Mouse (Mus musculus) MN1 (cell line): Measurements from ENCODE around the gene Dap.
A peak's percentile ranks its signal among the peaks of the same experiment; 100 is the strongest.

Experiments used
- DNase-seq: peaks from one replicate; pipeline ENCODE4 v3.0.0-alpha.2; 2016; ENCODE audit warnings: low spot score

Dap gene

DNA sequence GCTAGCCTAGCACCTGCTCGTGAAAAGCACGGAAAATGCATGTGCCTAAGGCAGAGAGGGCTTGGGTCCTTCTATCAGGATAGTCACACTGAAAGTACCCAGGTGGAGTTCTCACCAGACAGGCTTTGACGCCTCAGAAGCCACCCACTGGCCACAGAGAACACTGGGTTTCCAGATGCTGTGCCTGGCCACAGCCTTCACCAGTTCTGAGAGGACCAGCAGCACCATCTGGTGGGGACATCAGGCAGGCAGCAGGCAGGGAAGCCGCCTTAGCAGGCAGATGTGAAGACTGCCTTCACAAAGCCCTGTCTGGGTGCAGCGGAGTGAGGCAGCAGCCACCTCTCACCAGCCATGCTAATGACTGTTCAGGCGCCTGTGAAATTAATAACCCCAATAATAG is 40.7 kb downstream of the Dap start:
- DNase-seq = peak; percentile 36

DNA sequence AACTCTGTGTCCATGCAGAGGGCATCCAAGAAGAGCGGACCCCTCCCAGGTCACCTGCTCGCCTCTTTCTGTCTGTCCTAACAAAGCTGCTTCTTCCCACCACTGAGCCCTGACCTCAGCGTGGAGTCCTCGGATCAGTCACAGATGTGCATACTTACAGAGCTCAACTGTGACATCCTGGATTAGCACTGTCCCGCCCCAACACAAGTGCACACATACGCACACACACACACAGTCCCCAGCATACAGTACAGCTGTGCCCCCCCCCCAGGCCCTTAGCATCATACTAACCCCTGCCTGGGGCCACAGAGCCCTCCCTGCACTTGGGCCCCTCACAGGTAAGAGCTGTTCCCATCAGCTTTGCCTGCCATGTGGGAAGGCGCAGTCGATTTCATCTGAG is 41.3 kb downstream of the Dap start:
- no peak for DNase-seq

DNA sequence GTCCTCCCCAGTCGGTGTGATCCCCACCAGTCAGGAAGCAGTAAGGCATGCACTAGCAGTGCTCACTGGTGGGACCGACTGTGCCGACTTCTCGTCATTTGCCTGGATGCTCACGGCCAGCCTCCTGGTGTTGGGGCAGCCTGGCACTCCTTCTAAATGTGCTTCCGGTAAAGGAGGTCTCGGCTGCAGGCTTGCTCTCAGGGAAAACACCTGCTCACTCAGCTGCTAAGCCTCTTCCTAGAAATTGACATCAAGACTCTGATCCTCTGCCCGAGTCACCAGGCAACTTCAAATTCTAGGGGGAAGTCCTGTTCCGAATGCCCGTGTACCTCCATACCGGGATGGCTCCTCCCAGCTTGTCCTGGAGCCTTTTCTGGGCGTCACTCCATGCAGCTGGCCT is 41.7 kb downstream of the Dap start:
- no peak for DNase-seq

DNA sequence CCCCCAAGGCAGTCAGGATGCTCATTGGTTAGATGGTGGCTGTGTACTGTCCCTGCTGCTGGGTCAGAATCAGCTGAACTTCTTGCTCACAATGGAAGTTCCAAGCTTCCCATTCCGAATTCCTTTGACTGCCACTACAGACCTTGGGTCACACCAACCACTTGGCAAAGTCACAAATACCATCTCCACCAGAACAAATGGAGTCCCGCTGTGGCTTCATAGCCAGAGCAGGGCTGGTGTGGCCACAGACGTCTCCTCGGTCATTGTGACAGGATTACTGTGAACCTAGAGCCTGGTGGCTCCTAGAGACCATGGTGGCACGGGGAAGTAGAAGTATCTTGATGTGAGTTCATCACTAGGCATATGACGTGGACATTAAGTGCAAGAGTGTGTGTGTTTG is 44.0 kb downstream of the Dap start:
- no peak for DNase-seq

DNA sequence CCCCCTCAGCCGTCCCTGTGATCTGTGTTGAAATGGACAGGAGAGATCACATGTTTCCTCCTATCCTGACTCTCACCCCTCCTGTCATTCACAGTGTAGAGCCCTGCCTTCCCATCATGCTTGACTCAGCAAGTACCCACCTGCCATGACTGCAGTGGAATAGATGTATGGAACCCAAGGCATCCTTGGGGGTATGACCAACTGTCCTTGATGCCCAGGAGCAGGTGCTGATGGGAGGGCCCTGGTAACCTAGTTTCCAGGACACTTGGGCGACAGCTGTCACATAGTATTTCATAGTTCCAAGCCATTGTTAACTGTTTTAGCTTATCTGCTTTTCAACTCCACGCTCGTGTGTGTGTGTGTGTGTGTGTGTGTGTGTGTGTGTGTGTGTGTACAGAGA is 45.4 kb downstream of the Dap start:
- no peak for DNase-seq

DNA sequence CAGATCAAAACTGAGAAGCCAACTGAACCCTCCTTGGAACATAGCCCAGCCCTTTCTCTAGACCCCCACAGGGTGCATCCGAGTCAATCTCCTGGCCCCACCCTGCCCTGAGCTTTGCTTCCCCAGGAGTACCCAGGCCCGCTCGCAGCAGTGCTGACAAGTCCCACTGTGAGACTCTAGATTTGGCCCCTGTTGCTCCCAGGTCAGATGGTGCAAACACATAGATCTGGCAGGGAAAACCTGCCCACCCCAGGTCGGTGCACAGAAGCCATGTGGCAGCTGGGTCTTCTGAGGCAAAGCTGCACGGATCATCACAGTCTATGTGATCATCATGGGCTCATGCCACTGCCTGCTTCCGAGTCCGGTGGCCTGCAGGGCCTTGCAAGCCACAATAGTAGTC is 48.6 kb downstream of the Dap start:
- no peak for DNase-seq

DNA sequence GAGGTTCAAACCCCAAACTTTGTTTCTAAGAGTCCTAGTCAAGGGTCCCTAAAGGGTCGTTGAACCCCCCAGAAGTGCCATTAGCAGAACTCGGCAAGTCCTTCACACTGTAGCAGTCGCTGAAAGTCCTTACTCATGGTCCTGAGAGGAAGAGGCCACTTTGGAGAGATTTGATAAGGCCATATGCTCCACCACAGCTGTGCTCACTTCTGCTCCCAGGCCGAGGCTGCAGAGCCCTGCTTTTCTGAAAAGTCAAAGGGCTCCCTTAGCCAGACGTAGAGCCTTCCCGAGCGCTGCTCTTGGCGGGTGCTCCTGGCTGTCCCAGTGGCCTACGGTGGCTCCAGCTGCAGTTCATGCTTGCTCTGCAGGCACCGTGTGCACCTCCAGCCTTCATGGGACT is 49.4 kb downstream of the Dap start:
- no peak for DNase-seq

DNA sequence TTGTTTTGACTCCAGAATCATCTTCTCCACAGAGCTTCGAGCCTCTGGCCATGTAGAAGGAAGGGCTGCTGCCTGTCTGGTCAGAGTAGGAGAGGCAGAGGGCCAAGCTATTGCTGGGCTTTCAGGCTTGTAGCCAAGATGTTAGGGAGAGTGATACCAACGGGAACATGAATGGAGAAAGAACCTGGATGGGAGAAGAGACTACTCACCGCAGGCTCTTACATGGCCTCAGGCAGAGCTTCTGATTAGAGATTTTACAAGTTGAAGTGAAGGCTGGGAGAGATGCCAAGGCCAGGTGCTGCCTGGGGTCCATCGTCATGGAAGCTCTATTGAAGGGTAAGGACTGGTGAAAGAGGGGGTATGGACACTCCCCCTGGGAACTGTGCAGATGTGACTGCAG is 54.0 kb downstream of the Dap start:
- no peak for DNase-seq

DNA sequence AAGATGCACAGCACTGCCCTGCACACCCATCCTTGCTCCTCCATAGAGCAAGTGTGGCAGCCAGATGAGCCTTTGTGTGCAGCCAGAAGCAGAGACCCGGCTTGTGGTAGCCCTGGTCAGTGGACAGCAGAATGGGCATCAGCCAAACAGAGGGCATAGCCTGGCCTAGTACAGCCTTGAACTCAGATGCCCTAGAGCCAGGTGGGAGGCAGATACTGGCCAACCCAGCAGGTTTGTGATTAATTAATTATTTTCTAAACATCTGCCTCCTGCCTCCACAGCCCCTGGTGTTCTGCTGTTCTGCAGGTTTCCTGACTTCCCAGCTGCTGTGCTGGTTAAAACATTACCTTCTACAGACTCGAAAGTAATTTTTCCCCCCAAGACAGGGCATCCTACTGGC is 55.0 kb downstream of the Dap start:
- no peak for DNase-seq

DNA sequence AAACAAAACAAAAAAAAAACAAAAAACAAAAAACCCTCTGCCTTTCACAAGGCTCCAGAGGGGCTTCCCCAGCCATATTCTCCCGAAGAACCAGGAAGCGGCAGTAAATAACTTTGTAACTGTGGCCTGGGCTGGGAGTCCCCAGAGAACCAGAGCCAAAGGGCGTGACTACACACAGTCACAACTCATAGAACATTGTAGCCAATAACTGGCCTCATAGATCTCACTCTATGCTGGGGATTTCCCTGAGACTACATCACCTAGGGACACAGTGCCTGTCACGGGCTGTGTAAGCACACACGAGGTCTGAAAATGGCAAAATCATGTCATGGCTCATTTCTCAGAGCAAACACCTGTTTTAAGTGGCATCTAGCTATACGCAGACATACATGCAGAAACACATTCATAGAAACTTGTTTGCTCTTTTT is 55.5 kb downstream of the Dap start:
- DNase-seq = no peak

DNA sequence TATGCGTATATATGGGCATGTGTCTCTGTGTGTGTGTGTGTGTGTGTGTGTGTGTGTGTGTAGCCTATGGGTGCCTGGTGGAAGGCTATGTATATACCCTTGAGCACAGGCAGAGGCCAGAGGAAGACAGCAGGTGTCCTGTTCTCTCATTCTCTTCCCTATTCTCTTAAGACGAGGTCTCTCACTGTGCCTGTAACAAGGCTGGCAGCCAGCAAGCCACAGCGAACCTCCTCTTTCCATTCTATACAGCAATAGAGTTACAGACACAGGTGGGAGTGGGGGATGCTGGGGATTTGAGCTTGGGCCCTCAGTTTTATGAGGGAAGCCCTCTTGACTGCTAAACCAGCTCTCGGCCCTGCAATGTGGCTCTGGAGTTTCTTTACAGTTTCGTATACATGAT is 55.9 kb downstream of the Dap start:
- no peak for DNase-seq

DNA sequence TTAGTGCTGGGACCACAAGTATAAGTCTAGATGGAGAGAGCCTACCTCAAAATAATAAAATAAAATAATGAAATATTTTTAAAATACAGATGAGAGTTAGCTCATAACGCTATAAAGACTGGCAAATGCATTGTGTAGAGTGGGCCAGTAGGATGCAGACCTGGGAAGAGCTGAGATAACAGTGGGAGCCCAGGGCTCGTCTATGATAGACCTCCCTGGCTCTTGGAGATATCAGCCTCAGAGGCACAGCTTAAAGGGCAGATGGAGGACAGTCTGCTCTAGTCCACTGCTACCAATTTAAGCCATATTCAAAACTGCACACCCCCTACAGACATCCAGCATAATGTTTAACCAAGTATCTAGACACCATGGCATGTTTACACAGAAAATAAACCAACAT is 56.6 kb downstream of the Dap start:
- no peak for DNase-seq

DNA sequence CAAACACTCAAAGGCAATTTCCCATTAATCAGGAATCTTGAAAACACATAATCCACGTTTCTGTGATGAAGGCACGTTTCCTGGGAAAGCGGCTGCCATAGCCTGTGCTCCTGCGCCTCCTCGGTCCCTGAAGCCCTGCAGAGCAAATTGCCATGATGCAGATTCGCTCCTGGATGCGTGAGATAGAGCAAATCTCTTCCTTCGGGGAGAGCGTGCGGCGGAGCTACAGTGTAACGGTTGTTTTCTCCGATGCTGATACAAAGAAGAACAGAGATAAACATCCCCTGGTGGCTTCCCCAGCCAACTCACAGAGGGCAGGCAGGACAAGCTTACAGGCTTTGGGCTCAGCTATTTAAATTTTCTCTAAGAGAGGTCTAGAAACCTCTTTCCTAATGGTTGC is 57.7 kb downstream of the Dap start:
- no peak for DNase-seq

DNA sequence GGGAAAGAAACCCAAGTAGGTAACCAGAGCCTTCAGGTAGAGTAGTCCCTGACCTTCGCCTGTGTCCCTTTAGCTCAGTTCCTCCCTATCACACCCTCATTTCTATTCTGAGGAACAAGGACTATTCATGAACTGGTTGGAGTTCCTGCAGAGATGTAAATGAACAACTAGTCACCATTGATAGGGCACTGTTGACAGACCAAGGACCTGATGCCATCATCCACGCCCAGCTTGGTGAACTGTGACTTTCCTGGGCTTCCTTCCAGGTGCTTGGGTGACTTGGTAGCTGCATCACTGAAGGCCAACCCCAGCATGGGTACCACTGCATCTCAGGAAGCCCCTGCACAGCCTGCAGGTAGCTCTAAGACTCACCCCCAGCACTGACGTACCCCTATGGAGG is 58.2 kb downstream of the Dap start:
- DNase-seq = no peak

DNA sequence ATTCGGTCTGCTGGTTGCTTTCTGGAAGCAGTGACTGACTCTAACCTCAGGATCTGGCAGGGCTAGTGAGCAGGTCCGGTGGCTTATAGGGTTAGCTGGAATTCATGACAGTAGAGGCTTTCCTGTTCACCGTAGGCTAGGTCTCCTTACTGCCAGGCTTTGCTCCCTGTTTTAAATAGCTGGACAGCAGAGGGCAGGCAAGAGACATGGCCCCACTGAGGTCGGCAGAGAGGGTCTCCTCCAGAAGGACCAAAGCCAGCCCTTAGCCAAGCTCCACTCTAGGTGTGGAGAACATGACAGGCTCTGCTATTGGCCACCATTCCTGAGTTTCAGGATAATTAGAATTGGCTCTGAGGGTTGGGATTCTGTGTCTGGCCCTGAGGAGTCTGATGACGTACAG is 60.0 kb downstream of the Dap start:
- no peak for DNase-seq

DNA sequence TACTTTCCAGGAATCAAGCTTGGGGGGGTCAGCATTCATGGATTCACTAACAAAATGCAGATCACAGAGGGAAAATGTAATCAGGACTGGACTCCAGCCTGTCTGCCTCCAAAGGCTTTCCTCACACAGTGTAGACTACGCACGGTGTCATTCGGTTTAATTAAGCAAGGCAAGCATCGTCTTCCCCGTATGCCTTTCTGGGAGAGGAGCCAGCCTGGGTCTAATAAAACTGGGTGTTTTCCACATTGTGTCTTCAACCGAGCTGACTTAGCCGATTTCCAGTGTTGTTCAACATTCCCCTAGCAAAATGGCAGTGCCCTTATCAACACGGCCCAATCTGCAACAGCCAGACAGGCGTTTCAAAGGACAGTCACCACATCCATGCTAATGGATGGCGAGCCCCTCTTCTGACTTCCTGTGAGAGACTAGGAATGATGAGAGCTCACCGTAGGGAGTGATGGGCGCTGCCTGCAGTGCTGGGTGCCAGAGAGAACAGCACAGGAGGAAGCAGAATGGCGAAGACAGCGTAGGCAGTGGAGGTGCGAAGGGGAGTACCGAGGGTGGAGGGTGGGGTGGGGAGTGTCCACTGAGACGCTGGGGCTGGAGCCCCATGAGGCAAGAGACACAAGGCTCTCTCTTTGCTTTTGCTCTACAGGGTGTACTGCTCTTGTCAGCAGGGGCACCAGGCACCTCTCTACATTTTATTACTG is 61.0 kb downstream of the Dap start:
- DNase-seq = no peak

DNA sequence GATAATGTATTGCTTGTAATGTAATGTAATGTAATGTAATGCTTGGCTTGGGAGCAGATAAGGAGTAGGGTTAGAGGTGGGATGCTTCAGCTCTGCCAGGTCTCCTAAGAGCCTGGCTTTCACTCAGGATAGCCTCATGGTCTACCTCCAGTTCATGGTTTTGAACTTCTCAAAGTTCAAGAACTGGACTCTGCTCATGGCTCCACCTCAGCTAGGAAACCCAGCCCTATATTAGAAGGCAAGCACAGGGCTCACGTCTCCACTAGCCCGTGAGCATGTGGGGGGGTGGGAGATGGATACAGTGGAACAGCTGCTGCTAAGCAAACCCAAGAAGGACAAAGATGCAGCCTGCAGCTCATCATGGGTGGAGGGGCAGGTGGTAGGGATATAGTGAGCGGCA is 61.6 kb downstream of the Dap start:
- DNase-seq = no peak

DNA sequence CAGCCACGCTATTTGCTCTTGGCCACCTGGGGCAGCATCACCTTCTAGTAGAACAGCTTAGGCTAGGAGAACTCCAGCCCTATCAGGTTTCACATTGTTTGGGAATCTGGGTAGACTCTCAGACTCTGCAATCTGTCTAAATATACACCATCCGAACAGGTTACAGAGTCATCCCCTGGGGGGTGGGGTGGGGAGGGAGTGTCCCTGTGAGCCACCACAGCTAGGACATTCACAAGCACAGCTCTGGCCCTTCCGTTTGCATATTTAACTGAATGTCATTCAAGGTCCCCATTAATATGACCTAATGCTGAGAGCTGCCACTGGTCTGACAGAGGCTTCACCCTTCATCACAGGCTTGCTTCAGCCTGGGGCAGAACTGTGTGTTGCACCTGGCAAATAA is 68.5 kb downstream of the Dap start:
- DNase-seq = no peak

DNA sequence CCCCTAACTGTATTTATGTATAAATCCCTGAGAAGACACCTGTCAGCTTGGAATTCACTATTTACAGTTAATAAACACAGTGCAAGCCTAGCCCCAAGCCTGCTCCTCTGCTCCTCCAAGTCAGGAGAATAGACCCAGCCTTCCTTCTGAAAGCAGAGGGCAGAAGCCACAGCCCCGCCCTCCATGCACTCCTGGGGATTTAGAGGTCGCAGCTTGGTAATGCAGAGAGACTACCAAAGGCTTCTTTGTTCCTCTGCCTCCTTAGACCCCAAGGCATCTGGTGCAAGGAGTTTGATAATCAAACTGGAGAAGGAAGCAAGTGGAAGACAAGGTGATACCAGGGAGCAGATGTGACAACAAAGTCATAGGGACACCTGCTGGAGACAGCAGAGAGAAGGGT is 70.2 kb downstream of the Dap start:
- no peak for DNase-seq

DNA sequence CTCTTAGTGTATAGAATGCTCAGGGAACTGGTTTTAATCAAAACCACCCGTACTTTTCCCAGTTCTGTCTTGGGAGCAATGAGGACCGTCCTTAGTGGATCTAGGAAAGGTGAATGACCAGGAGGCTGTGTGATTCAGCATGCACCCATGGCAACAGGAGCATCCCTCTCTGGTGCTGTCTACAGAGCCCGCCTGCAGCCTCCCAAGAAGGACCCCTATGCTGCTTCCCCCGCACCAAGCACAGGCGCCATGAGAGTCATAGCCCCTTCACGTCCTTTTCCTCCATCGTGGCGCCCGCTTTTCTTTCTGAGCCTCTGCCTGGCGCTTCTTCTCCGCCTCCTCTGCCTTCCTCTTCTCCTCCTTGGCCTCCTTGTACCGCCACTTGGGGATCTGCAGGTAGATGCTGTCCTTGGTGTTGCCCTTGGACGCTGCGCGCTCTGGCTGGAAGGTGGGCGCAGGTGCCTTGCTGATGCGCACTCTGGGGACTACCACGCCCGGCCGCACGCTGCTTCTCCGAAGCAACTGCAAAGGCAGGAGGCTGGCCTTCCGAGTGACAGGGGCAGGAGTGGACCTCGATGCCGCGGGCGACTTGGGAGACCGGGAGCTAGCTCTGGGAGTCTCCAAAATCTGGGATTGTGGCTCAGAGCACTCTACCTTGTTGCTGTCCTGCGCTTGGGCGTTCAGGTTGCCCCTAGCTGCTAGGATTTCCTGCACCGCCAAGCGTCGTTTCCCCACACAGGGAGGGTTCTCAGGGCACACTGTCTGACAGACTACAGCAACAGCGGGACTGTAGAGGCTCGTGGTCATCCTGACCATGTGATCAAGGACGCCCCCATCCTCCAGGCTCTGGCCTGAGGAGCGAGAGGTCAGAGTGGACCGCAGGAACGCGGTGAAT is 73.0 kb downstream of the Dap start:
- no peak for DNase-seq

DNA sequence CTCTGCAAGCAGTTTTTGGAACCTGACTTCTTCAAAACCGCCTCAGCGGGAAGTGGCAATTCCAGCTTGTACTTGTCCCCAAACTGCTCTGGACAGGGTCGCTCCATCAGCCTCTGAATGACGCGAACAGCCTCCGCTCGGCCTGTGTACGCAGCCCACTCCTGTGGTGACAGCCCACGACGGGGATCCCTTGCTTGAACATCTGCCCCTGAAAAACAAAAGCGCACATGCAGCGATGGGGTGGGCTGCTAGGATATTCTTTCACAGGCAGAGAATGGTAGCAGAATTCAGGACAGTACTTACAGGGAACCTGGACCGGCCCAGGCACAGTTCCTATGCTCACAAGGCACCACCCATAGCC is 73.6 kb downstream of the Dap start:
- no peak for DNase-seq

DNA sequence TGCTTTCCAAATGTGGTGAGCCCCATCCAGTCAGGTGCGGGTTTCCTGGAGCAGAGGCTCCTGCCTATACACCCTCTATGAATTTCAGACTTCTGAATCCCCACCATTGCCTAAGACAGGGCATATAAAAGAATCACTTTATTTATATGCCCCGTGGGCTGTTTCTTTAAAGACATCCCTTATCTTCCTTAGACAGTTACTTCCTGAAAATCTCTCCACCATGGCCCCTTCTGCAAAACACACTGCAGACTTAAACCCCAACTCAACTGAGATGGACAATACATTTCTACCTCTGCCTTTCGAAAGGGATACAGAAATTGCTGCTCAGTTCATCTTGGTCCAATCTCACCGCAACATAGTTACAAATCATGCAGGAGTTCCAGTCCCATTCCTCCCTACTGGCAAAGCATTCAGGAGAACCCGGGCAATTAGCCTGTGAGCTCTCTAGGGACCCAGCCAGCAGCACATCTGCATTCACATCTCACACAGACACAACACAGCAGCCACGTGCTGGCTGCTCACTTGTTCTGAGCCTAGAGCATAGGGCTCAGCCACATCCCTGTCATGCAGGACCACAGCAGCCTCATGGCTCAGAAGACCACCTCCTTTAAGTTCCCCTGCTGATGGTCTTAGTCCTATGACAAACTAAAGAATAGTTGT is 75.3 kb downstream of the Dap start:
- no peak for DNase-seq

DNA sequence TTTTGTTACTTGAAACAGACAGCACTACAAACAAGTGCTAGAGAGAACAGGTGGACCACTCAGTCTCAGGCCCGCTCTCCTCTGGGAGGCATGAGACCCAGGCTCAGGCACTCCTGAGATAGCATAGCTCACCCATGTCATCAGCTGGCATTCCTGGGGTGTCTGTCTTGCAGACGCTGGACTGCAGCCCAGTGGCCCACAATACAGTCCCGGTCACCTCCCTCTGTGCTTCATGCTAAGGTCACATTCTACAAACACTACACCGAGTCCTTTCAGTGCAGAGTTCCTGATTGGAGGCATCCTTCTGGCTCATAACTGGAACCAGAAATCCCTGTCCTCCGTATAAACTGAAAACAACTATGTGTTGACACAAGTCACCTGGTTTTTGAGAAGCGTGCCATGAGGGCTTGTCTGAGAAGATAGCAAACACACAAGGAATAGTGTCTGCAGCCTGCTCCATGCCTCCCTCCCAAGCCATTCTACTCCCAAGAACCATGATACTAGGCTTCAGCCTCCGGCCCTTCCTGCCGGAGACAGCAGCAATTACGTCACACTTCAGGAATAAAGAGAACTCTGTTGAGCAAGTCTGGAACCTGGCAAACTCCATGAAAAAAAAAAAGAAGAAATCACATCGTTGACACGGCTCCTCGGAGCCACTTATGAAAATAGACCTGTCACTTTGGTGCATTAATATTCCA is 78.3 kb downstream of the Dap start:
- DNase-seq = no peak
